Mouse (Mus musculus): ENCODE measurements at regions not wholly inside any gene's neighbourhood (a gene's known extent, or its start where the extent isn't known, plus 50 kb on each side); places are given as distances from the start of the nearest gene placed in this dataset.

GRCm38 (mm10) chr12:109662179-109662578, 62.0 kb upstream of the Rtl1 start:
- no peak for DNase-seq
- Histone ChIP-seq H3K27ac (no peak overlapping the region), H3K4me3 (no peak overlapping the region)
- TF ChIP-seq CTCF (IDR thresholded peaks at IDR 0.05) = no peak
- intact Hi-C loops (cut with DNase I) = no loop called here

DNA sequence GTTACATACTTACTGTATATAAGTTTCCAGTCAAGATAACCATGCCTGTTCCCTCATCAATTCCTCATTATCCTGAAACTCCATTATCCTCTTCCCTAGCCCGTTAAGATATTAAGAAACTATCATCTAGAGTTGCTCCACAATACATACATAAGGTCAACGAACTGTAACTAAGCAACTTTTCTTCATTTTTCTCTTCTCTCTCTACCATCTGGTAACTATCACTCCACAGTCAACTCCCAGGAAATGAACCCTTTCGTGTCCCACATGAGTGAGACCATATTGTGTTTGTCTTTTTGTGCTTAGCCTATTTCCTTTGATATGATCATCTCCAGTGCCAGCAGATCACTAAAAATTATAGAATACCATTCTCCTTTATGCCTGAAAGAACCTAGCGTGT, 74.6 kb upstream of the Rtl1 start:
- Histone ChIP-seq H3K4me3 (no peak overlapping the region), H3K27ac (no peak overlapping the region)
- intact Hi-C loops (cut with DNase I) = no loop called here
- DNase-seq = no peak
- TF ChIP-seq CTCF (IDR thresholded peaks at IDR 0.05) = no peak

GRCm38 (mm10) chr12:109694046-109694445, 93.9 kb upstream of the Rtl1 start:
- no peak for TF ChIP-seq CTCF (IDR thresholded peaks at IDR 0.05)
- intact Hi-C loops (cut with DNase I) = no loop called here
- Histone ChIP-seq H3K4me3 (no peak overlapping the region), H3K27ac (no peak overlapping the region)
- DNase-seq = peak; percentile 28

- intact Hi-C loops (cut with DNase I) = no loop called here
- Histone ChIP-seq H3K27ac (0 out of 2 replicates have a peak overlapping the region, but pooled peaks have one; percentile 9), H3K4me3 (no peak overlapping the region)
- TF ChIP-seq CTCF (IDR thresholded peaks at IDR 0.05) = no peak
- DNase-seq = peak; percentile 88
Measured at GRCm38 (mm10) chr12:109694801-109695430, 94.8 kb upstream of the Rtl1 start.

DNA sequence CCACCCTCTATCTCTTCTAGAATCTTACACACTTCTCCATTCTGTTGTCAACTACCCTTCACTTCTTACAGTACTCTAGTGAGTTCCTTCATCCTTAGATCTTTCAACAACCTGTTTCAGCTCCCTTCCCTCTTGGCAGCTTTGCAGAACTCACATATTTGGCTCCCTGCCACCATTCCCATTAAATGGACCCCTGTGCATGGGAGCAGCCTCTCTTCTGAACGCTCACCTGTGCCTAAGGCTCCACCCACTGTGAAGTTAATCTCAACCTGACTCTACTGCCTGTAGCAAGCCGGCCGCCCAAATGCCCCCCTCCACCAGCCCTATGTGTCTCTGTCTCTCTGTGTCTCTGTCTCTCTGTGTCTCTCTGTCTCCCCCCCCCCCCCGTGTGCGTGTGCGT, 106.7 kb upstream of the Rtl1 start:
- no peak overlapping the region for H3K4me3 ChIP-seq
- intact Hi-C loops (cut with DNase I) = no loop called here

DNA sequence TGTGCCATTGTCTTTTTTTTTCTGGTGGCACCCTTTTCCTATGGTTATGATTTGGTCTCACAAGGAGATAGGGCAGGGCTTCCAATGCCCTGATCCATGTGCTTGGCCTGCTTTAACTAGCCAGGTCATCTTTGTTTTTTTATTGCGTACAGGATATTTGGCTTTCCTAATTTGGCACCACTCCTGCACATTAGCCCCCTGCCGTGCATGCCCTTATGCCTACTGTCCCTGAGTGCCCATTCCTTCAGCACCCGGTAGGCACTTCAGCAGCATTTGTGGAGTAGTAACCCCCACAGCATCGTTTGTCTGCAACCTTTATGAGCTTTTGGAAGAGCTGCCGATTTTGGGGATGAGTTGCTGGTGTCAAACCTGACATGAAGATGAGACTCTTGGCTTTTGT, 109.5 kb upstream of the Rtl1 start:
- intact Hi-C loops (cut with DNase I) = no loop called here
- TF ChIP-seq CTCF (IDR thresholded peaks at IDR 0.05) = no peak
- DNase-seq = no peak

More for the DNA sequence above, 106.7 kb upstream of the Rtl1 start:
- TF ChIP-seq CTCF (IDR thresholded peaks at IDR 0.05) = no peak
- no peak for DNase-seq
- H3K27ac ChIP-seq = no peak overlapping the region

DNA sequence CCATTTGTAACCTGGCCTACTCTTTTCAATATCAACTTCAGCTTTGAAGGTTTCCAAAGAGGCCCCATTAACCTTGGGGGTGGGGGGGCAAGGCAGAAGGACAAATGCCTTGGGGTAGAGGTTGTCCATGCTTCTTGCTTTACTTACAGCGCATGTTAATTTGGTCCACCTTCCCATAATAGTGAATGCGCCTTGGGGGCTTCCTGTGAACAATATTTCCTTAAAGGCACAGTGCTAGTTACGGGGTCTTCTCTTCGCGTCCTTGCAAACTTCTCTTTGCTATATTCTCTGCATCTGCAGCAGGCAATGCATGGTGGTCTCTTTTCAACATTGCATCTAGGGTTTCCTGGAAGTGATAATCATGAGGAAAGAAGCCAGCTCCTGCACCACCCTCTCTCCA, 111.3 kb upstream of the Rtl1 start:
- Histone ChIP-seq H3K27ac (no peak overlapping the region), H3K4me3 (no peak overlapping the region)
- intact Hi-C loops (cut with DNase I) = no loop called here
- no peak for TF ChIP-seq CTCF (IDR thresholded peaks at IDR 0.05)
- DNase-seq = no peak

More for the DNA sequence above, 109.5 kb upstream of the Rtl1 start:
- no peak overlapping the region for H3K4me3 ChIP-seq
- H3K27ac ChIP-seq = no peak overlapping the region

DNA sequence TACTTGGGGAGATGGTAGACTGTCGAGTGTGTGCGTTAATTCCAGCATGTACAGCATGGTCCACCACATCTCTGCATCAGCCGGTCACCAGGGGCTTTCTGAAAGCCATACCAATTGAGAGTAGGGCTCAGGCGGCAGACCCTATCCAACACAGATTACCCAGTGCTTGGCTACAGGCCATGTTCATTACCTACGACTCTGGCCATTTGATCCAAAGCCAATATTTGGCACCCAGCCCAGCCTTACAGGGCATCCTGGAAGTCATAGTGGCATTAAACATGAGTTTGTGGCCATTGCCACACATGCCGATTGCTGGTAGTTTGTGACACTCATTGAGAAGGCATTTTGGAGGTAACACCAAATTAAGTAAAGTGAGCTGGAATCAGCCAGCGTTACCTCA, 111.8 kb upstream of the Rtl1 start:
- DNase-seq = no peak
- no peak for TF ChIP-seq CTCF (IDR thresholded peaks at IDR 0.05)
- intact Hi-C loops (cut with DNase I) = no loop called here
- H3K4me3 ChIP-seq = no peak overlapping the region
- H3K27ac ChIP-seq = no peak overlapping the region

GRCm38 (mm10) chr12:109712386-109712785, 112.3 kb upstream of the Rtl1 start:
- DNase-seq = no peak
- no peak overlapping the region for H3K27ac ChIP-seq
- no peak for TF ChIP-seq CTCF (IDR thresholded peaks at IDR 0.05)
- intact Hi-C loops (cut with DNase I) = no loop called here
- no peak overlapping the region for H3K4me3 ChIP-seq

- Histone ChIP-seq H3K4me3 (no peak overlapping the region), H3K27ac (no peak overlapping the region)
- no peak for TF ChIP-seq CTCF (IDR thresholded peaks at IDR 0.05)
- intact Hi-C loops (cut with DNase I) = no loop called here
- no peak for DNase-seq
Measured at GRCm38 (mm10) chr12:109713041-109713440, 112.9 kb upstream of the Rtl1 start.

DNA sequence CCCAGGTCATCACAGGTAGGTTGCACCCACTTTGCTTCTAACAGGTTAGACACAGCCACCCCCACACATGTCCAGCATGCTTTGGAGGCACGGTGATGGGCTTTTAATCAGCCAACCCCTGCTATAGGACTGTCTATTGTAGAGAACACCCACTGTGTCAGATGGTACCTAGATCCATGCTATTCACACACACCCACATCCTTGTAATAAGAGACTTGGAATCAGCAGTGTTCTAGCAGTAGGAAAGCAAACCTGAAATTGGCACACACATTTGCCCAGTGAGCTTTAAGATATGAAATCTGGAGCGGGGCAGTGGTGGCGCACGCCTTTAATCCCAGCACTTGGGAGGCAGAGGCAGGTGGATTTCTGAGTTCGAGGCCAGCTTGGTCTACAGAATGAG, 113.9 kb upstream of the Rtl1 start:
- Histone ChIP-seq H3K4me3 (no peak overlapping the region), H3K27ac (no peak overlapping the region)
- intact Hi-C loops (cut with DNase I) = no loop called here

DNA sequence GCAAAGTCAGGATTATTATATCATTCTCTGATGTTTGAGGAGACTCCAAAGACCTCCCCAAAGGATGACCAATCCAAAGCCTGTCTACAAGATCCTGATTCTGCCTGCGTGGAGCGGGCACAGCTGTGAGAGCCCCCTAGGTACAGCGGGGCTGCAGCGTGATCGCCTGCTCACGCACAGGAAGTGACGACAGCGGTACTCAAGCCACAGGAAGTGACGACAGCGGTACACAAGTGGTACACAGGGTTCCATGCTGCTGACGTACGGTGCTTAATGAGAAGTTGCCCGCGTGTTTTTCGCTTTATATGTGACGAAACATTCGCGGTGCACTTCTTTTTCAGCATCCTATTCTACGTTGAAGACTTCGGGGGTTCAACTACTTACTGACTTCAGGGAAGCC, 116.9 kb upstream of the Rtl1 start:
- H3K4me3 ChIP-seq = no peak overlapping the region
- no peak overlapping the region for H3K27ac ChIP-seq
- DNase-seq = no peak
- intact Hi-C loops (cut with DNase I) = no loop called here
- TF ChIP-seq CTCF (IDR thresholded peaks at IDR 0.05) = no peak

More for the DNA sequence above, 113.9 kb upstream of the Rtl1 start:
- DNase-seq = no peak
- TF ChIP-seq CTCF (IDR thresholded peaks at IDR 0.05) = no peak

GRCm38 (mm10) chr12:109718036-109718435, 117.9 kb upstream of the Rtl1 start:
- no peak for TF ChIP-seq CTCF (IDR thresholded peaks at IDR 0.05)
- Histone ChIP-seq H3K4me3 (no peak overlapping the region), H3K27ac (no peak overlapping the region)
- DNase-seq = no peak
- intact Hi-C loops (cut with DNase I) = no loop called here

- no peak for TF ChIP-seq CTCF (IDR thresholded peaks at IDR 0.05)
- no peak overlapping the region for H3K27ac ChIP-seq
- intact Hi-C loops (cut with DNase I) = no loop called here
- no peak for DNase-seq
- H3K4me3 ChIP-seq = no peak overlapping the region
Measured at GRCm38 (mm10) chr12:109738201-109738600, 138.1 kb upstream of the Rtl1 start.
